Comparison of ENCODE assay signal across 7 mouse cellular contexts in genomic region chr11:35282825-35283571, GRCm38 (mm10).
A peak's percentile ranks its signal among the peaks of the same experiment; 100 is the strongest.
DNase-seq lines count a peak whose midpoint lies in the region; ATAC-seq lines count a peak whose summit lies in the region.

No protein-coding gene starts in this region.

- no peaks in the 10 kb centered on the region for H3K9me3 ChIP-seq in neural tube, embryonic 15.5 days (replicated peaks)
- H3K9me3 ChIP-seq in forebrain, embryonic 10.5 days: 0 out of 2 replicates have a peak, but pooled peaks cover 3% of the 10 kb centered on the region

- no peak overlapping the region for H3K9ac ChIP-seq in neural tube, embryonic 15.5 days (replicated peaks)

- ATAC-seq in neural tube, embryonic 15.5 days (ENCODE audit: low FRiP score): no peak; the same call in 1 of the 2 replicates
- no peak for ATAC-seq in megakaryocyte-erythroid progenitor cell, adult 5-6 weeks (replicated peaks; ENCODE audit: low FRiP score, low TSS enrichment, poor library complexity, severe bottlenecking)

- H3K36me3 ChIP-seq in neural tube, embryonic 15.5 days: no peaks in the 10 kb centered on the region
- no peaks in the 10 kb centered on the region for H3K36me3 ChIP-seq in forebrain, embryonic 10.5 days (replicated peaks)

- WGBS in neural tube, embryonic 15.5 days: 24% methylated on average over 12 of the region's 12 CpGs
- 16% methylated on average over 12 of the region's 12 CpGs for WGBS in forebrain, embryonic 10.5 days

- H3K4me3 ChIP-seq in neural tube, embryonic 15.5 days (replicated peaks): no peak overlapping the region
- H3K4me3 ChIP-seq in forebrain, embryonic 10.5 days: no peak overlapping the region

- DNase-seq in neural tube, embryonic 10.5 days (ENCODE audit: extremely low spot score, low spot score): peak; percentile 37
- DNase-seq in forebrain, embryonic 10.5 days (ENCODE audit: extremely low spot score, low spot score): peak; percentile 32
- DNase-seq in left cerebral cortex, postnatal 25 days (ENCODE audit: low spot score in 2 of 2): peak; percentile 63 to 76
- DNase-seq in right cerebral cortex, adult 2 months (ENCODE audit: low spot score in 2 of 2): peak; percentile 45 to 63
- no peak for DNase-seq in B cell, adult 2 months

- peaks cover 46% of the 10 kb centered on the region for H3K4me1 ChIP-seq in neural tube, embryonic 15.5 days
- peaks cover 33% of the 10 kb centered on the region for H3K4me1 ChIP-seq in forebrain, embryonic 10.5 days

- intact Hi-C loops in left cerebral cortex, postnatal 25 days (cut with DNase I): no loop called here

- no peak overlapping the region; the same call in 1 of the 2 replicates for H3K4me2 ChIP-seq in neural tube, embryonic 15.5 days

- H3K27ac ChIP-seq in neural tube, embryonic 15.5 days (replicated peaks): no peak overlapping the region
- H3K27ac ChIP-seq in forebrain, embryonic 10.5 days: peak overlapping the region; percentile 81

- peaks cover 25% of the 10 kb centered on the region for H3K27me3 ChIP-seq in neural tube, embryonic 15.5 days (replicated peaks)
- peaks cover 63% of the 10 kb centered on the region for H3K27me3 ChIP-seq in forebrain, embryonic 10.5 days (ENCODE audit: poor library complexity, severe bottlenecking)

Comparison
In these comparisons a context has a peak if more than half of its experiments do, and no peak if none do; other contexts are left out.
1. DNase-seq: peak in neural tube, embryonic 10.5 days (single experiment), forebrain, embryonic 10.5 days (single experiment), left cerebral cortex, postnatal 25 days (2 of 2) and right cerebral cortex, adult 2 months (2 of 2); none in B cell, adult 2 months (0 of 2).